Mouse (Mus musculus): ENCODE results near the gene Cdc37.
A peak's percentile ranks its signal among the peaks of the same experiment; 100 is the strongest.

Cdc37 gene

DNA sequence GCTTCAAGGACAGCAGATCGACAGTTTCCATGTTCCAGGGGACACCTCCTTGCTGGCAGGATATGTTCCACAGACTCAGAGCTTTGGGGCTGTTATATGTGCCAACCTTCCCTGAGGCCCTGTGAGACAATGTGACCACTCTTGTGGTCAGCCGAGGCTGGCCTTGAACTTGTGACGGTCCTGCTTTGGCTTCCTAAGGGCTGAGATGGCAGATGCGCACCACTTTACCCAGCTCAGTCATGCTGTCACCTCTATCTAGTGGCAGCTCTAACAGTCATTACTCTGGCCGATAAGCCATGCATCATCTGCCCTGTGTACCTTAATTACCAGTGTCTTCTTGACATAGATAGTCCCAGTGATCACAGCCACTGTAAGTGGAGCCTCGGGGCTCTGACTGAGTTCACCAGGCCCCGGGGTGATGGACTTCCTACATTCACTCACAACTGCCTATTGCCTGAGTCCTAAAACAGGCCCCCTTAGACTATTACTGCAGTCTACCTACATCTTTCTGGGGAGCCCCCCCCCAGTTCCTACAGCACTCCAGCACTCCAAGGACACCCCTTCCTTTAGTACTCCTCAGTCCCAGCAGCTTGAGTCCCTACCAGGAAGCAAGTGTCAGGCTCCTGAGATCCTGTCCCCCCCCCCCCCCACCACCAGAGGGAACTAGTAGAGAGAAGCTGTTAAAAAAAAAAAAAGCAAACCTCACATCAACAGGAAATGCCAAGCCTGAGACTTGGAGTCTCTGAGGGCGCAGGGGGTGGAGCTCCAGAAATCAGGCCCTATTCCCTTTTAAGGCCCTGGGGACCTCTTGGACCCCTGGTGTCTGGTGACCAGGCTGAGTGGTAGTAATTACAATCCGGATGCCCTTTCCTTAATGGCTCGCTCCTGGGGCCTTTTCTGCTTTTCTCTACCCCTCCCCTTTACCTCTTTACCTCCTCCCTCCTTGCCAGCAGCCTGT lies 17.6 kb upstream of the Cdc37 start:
- DNase-seq, result peak; percentile 48

DNA sequence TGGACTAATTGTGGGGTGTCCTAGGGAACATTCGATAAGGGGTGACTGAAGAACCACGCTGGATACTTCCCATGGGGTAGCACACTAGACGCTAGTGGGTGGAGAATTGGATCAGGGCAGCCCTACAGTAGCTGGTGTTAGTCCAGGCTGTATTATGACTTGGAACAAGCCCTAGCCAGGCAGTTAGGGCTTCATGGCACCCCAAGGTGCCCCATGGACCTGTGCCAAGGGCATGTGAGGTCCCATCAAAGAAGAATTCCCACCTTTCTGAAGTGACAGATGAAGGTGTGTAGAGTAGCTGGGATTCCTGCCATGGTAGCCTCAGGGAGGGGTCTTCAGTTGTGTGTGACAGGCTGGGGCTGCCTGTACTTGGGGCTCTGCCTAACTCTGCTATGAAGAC lies 16.7 kb upstream of the Cdc37 start:
- no peak for DNase-seq

- DNase-seq, result peak; percentile 67
These were observed 16.2 kb upstream of the Cdc37 start for GRCm38 (mm10) chr9:21165952-21166451.

DNA sequence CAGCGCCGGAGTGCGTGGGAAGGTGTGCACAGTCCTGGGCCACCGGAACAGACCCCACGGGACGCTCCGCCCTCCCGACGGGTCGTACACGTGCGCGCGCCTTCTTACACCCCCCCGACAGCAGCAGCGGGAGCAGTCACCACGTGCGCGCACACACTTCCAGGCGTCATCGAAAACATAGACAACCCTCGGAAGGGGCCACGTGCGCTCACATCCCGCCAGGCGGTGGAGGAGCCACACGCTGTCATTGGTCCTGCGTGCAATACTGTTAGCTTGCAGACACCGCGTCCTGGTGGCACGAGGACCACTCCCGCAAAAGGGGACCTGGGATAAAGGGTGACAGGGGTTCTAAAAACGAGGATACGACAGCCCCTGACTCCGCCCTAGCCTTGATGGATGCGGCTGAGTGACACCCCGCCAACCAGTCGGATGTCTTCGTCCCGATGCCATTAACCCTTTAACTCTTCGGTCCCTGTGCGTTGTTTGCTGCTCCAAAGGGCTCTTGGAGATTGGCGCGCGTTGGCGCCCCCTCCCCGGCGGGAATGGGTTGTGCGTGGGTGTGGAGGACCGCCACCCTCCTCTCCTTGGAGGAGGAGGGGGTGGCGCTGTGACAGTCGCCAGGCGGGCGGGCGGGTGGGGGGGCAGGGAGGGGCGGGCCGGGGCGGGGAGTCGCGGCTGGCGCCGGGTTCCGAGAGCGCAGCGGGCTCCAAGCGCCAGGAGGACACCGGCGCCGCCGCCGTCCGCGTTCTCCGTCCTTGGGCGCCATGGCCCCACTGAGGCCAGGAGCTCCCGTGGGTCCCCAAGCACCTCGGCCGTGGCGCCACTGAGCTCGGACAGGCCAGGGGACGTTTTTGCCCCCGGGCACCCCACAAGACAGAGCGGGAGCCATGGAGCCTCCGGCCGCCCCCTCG lies 15.5 kb upstream of the Cdc37 start, which contains the start of gene Pde4a:
Gene Pde4a (plus strand): TSS at position 674 of the 911 bp plus-strand sequence.
- DNase-seq, result peak; percentile 74

- DNase-seq, result peak; percentile 42
These were observed 14.3 kb upstream of the Cdc37 start for GRCm38 (mm10) chr9:21164072-21164471.

GRCm38 (mm10) chr9:21163086-21164050 lies 13.6 kb upstream of the Cdc37 start:
- no peak for DNase-seq

DNA sequence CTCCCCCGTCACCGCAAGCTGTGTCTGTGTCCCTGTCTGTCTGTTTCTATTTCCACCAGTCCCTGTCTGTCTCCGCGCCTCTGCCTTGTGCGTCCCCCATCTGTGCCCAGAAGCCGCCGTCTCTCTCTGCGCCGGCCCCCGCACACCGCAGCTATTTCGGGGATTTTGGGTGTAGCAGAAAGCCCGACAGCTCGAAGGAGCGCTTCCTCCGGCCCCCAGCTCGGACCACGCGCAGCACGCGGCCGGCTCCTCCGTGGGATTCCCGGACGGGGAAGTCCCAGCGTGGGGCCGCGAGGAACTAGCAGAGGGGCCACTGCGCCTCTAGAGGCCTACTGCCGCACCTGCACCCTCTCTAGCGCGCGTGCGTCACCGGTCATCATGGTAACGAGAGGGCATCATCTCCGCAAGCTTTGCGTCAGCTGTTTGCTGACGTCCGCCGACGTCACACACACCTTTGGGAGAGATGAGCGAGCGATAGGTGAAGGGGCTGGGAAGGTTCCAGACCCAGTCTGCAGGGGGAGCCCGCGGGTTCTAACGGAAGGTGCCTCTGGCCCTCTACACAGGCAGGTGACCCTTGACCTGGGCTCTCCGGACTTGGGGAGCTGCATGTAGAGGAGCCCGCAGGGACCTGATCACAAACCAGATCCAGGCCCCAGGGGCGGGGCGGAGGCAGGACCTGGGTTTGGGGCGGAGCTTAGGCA lies 11.6 kb upstream of the Cdc37 start:
- DNase-seq, result peak; percentile 86

DNA sequence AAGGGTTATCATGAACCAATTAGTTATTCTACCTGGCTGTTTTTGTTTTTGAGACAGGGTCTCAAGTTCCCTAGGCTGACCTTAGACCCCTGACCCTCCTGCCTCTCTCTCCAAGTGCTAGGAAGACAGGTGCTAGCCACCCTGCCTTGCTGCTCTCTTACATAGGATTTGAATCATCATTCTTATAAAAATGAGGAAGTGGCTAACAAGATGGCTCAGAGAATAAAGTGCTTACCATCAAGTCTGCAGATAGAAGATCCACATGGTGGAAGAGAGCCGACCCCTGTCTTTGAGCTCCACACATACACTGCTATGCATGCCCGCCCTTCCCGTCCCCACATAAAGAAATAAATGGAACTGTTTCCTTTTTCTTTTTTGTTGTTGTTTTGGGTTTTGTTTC lies 5.0 kb upstream of the Cdc37 start:
- no peak for DNase-seq

DNA sequence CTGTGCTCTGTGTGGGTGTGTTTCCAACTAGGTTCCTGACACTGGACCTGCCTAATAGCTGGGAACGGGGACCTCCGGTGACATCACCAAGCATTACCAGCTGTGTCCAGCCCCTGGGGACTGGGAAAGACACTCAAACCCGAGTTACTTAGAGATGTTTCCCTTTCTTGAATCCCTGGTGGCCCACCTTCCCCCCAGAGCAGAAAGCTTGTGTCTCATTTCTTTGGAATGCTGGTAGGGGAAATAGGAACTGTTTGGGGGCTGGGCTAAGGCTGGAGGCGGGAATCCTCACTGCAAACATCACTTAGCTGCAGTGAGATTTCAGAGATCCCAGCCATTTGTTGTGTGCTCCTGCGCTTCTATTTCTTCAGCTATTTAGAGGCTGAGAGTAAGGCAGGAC lies 4.1 kb upstream of the Cdc37 start:
- DNase-seq, result no peak

DNA sequence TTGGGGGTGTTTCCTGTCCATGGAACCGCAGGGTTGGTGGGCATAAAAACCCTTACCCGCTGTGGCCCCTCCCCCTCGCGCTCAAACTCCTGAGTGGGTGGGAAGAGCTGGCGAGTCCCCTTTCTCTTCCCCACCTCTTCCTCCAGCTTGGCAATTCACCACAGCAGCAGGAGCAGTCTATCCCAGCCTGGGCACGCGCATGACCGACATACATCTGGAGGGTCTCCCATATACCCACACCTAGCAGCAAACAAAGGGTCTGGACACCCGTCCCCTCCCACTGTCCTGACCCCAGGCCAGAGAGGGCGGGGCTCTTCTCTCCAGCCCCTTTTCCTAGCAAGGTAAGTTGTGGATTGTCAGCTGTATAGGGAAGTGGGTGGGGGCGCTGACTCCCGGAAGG lies 3.5 kb upstream of the Cdc37 start:
- peak; percentile 47 for DNase-seq

- peak; percentile 72 for DNase-seq
These were observed 2.9 kb upstream of the Cdc37 start for GRCm38 (mm10) chr9:21152715-21153114.

DNA sequence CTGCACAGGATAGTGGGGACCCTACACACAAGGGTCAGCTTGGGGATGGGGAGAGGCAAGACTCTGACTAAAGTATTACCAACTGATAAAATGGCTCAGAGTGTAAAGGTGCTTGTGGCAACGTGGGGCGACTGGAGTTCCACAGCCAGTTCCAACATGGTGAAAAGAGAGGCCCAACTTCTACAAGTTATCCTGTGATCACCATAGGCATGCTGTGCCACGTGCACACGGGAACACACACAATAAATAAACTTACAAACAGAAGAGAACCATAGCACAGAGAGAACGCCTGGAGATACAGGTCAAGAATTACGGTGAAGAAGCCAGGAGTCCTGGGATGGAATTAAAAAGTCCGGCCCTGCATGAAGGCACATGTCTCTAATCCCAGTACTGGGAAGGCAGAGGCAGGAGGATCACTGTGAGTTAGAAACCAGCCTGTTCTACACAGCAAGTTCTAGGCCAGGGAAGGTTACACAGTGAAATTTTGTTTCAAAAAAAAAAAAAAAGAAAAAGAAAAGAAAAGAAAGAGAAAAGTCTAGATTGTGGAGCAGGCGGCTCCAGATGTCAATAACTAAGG lies 617 bp downstream of the Cdc37 start:
- no peak for DNase-seq

DNA sequence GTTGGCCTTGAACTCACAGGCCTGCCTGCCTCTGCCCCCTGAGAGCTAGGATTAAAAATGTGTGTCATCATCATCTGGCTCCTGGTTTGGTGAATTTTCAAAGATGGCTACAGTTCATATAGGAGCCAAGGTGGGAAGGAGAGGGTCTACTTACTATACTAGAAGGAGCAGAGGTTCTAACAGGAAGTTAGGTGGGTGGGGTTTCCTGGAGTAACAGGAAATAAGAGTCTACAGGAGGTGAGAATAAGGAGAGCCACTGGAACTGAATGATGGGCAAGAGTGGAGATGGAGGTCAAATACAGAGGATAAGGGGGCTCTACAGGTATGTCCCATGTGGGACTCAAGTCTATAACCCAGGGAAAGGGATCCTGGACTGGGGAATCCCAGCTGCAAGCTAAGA lies 1.4 kb downstream of the Cdc37 start:
- no peak for DNase-seq

- peak; percentile 78 for DNase-seq
These were observed 3.1 kb downstream of the Cdc37 start for GRCm38 (mm10) chr9:21146722-21147121.

DNA sequence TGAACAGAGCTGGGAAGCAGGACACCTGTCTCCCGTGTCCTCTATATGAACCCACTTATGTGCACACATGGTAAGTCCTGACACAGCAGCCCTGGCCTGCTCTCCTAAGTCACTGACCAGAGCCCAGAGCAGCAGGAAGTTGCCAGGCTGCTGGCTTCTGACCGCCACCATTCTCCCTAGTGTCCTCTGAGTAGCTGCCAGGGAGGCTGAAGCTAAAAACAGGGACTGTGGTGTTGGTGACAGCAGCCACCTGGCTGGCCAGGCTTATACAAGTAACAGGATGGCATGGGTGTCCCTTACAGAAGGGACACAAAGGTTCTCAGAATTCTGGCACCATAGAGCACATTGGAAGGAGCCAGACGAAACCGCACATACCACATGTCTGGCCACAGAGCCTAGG lies 4.4 kb downstream of the Cdc37 start:
- no peak for DNase-seq

DNA sequence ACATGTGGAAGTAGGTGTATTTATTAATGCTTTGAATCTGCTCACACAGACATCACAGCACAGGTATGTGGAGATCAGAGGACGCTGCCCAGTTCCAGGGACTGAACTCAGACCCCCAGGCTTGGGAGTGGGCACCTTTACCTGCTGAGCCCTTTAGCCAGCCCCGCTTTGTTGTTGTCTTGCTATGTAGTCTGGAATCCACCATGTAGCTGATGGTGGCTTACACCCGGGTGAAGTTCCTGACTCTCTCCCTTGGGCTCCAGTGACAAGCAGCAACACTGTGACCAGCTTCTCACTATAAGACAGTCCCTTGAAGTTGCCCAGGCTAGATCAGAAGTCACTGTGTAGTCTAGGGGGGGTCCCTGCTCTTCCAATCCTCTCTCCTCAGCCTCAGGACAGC lies 5.4 kb downstream of the Cdc37 start:
- no peak for DNase-seq

GRCm38 (mm10) chr9:21141922-21142321 lies 7.9 kb downstream of the Cdc37 start:
- DNase-seq, result no peak

DNA sequence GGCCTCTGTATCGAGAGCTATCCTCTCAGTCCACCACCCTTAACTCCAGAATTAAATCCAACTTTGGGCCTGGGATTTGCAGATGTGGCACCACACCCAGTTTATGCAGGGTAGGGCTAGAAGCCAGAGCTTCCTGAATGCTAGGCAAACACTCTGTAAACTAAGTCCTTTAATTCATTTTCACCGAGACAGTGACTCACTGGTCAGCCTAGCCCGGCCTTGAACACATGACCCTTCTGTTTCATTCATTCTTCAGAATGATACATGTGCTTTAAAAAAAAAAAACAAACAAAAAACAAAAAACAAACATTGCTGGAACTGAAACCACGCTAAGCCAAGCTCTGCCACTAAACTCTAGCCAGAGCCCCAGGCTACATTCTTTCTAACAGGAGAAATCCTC lies 11.4 kb downstream of the Cdc37 start:
- no peak for DNase-seq

GRCm38 (mm10) chr9:21137229-21137628 lies 12.6 kb downstream of the Cdc37 start:
- peak; percentile 77 for DNase-seq

DNA sequence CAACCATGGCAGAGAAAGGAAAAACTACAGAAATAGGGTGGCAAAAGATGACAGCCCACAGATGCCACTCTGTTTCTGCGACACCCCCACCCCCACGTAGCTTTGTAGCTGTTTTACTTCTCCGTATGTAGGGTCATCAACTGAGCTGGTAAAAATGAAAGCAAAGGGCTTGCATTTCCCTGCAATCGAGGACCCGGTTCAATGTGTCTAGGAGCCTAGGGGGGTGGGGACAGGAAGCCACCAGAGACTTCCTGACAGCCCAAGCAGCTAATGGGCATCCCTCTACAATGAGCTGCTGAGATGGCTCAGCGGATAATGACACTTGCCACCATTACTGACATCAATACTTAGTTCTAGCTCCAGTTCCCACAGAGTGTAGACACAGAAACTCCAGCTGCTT lies 13.4 kb downstream of the Cdc37 start:
- peak; percentile 33 for DNase-seq

DNA sequence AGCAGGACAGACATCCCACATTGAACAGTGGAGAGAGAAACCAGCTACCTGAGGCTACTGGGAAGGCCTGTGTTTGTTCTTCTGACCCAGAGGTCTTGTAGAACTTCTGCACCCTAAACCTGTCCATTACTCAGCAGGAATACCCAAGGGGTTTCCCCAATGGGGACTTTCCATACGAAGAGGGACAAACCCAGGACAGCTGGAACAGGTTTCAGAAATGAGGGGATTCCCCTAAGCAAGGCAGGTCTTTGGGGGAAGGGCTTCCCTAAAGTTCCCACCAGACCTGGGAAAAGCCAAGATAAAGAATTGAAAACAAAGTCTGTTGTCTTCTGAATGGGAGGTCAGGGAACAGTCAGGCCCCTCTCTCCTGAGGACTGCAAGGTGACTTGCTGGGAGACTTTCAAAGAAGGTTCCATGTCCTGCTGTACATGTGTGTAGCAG lies 13.8 kb downstream of the Cdc37 start:
- DNase-seq, result no peak

All from thymus, postnatal 14 days (tissue).